Comparison of ENCODE assay signal across 9 mouse cellular contexts in the genomic region with DNA sequence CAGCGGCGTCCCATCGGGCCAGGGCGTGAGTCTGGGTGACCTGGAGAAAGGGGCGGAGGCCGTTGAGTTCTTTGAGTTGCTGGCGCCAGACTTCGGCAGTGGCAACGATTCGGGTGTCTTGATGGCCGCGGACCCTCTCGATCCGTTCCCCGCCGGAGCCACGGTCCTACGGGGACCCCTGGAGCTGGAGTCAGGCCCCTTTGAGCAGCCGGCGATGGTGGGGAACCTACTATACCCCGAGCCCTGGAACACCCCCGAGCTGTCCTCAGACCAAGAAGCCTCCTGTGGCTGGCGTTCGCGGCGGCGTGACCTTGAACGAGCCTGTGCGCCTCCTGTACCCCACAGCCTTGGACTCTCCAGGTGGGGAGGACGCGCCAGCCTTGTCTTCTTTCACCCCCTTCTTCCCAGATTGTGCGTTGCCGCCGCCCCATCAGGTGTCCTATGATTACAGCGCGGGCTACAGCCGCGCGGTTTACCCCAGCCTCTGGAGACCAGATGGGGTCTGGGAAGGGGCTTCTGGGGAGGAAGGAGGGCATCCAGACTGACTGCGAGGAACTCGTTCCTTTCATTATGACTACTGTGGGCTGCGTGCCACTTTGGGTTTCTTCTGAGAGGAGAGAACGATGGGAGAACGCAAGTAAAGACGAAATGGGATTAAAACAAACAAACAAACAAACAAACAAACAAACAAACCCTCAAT. TPM values are rescaled to one million over a fixed set of nuclear protein-coding genes. Genes with fewer than 3 reads are reported as not detected.
A peak's percentile ranks its signal among the peaks of the same experiment; 100 is the strongest.
DNase-seq lines count a peak whose midpoint lies in the region; ATAC-seq and TF ChIP-seq lines count a peak whose summit lies in the region.
"Had no signal": no experiment of that assay in that cellular context is flagged by ENCODE, and none has a peak within 500 bp of the region (broad histone marks: within the 10 kb centered on the region; RNA-seq: fewer than 3 reads in every experiment).

No protein-coding gene starts in this region.

- H3K36me3 ChIP-seq in embryonic facial prominence, embryonic 13.5 days: no peaks in the 10 kb centered on the region
- no peaks in the 10 kb centered on the region for H3K36me3 ChIP-seq in hindbrain, embryonic 16.5 days (ENCODE audit: control insufficient read depth, insufficient read depth, low read length)
- H3K36me3 ChIP-seq in midbrain, embryonic 16.5 days (ENCODE audit: control insufficient read depth, insufficient read depth, low read length): no peaks in the 10 kb centered on the region
- no peaks in the 10 kb centered on the region for H3K36me3 ChIP-seq in thymus, adult 2 months (ENCODE audit: control insufficient read depth, insufficient read depth, low read length)

- DNase-seq in heart, adult 11 months: peak; percentile 90
- DNase-seq in heart, adult 8-10 months (ENCODE audit: low spot score): no peak
- DNase-seq in ES-CJ7 (ENCODE audit: low read depth, low spot score): peak; percentile 17
- DNase-seq in left cerebral cortex, postnatal 10 days (ENCODE audit: extremely low spot score in 1 of 2, low spot score in 2 of 2): no peak
- no peak for DNase-seq in thymus, adult 2 months

- TF ChIP-seq CTCF in thymus, adult 2 months (IDR thresholded peaks at IDR 0.05; ENCODE audit: borderline replicate concordance, control insufficient read depth, extremely low read depth, insufficient read depth, low read length, poor library complexity): no peak

- ATAC-seq in embryonic facial prominence, embryonic 13.5 days (ENCODE audit: insufficient number of reproducible peaks, insufficient read depth, low FRiP score, low TSS enrichment, low read depth): 0 out of 2 replicates have a peak, but pooled peaks have one; percentile 4
- peak; percentile 41 for ATAC-seq in hindbrain, embryonic 16.5 days
- ATAC-seq in midbrain, embryonic 16.5 days: peak; percentile 30

- peak overlapping the region; percentile 73; the same call in 1 of the 2 replicates for H3K27ac ChIP-seq in embryonic facial prominence, embryonic 13.5 days
- H3K27ac ChIP-seq in hindbrain, embryonic 16.5 days (ENCODE audit: low read depth, low read length): peak overlapping the region; percentile 82
- H3K27ac ChIP-seq in midbrain, embryonic 16.5 days (ENCODE audit: low read length): peak overlapping the region; percentile 85
- H3K27ac ChIP-seq in thymus, adult 2 months (ENCODE audit: control insufficient read depth, insufficient read depth, low read length): no peak overlapping the region

- H3K27me3 ChIP-seq in embryonic facial prominence, embryonic 13.5 days: peaks cover 29% of the 10 kb centered on the region
- no peaks in the 10 kb centered on the region for H3K27me3 ChIP-seq in hindbrain, embryonic 16.5 days (replicated peaks; ENCODE audit: control insufficient read depth, insufficient read depth, low read length)
- H3K27me3 ChIP-seq in midbrain, embryonic 16.5 days (ENCODE audit: control insufficient read depth, insufficient read depth, low read depth, low read length): no peaks in the 10 kb centered on the region
- no peaks in the 10 kb centered on the region; the same call in 1 of the 2 replicates for H3K27me3 ChIP-seq in thymus, adult 2 months (ENCODE audit: control insufficient read depth, insufficient read depth, low read length)
- H3K27me3 ChIP-seq: CH12.LX had no signal

- 1% methylated on average over 45 of the region's 45 CpGs for WGBS in embryonic facial prominence, embryonic 13.5 days
- under 1% methylated on average over 41 of the region's 45 CpGs for WGBS in hindbrain, embryonic 16.5 days
- under 1% methylated on average over 43 of the region's 45 CpGs for WGBS in midbrain, embryonic 16.5 days
- 4% methylated on average over 45 of the region's 45 CpGs for WGBS in thymus, adult 2 months

- peak overlapping the region; percentile 67 for H3K4me3 ChIP-seq in embryonic facial prominence, embryonic 13.5 days
- peak overlapping the region; percentile 81 for H3K4me3 ChIP-seq in hindbrain, embryonic 16.5 days (ENCODE audit: low read length)
- H3K4me3 ChIP-seq in midbrain, embryonic 16.5 days (ENCODE audit: low read depth, low read length): peak overlapping the region; percentile 68
- H3K4me3 ChIP-seq in thymus, adult 2 months (ENCODE audit: control insufficient read depth, insufficient read depth, low read length): no peak overlapping the region

- H3K4me2 ChIP-seq in embryonic facial prominence, embryonic 13.5 days: peak overlapping the region; percentile 86
- H3K4me2 ChIP-seq in hindbrain, embryonic 16.5 days (ENCODE audit: low read length): peak overlapping the region; percentile 79
- H3K4me2 ChIP-seq in midbrain, embryonic 16.5 days (ENCODE audit: low read length): peak overlapping the region; percentile 83

- peak overlapping the region; percentile 77 for H3K9ac ChIP-seq in embryonic facial prominence, embryonic 13.5 days
- H3K9ac ChIP-seq in hindbrain, embryonic 16.5 days (ENCODE audit: low read depth, low read length): peak overlapping the region; percentile 92
- H3K9ac ChIP-seq in midbrain, embryonic 16.5 days (ENCODE audit: low read depth, low read length): peak overlapping the region; percentile 80

- no peaks in the 10 kb centered on the region for H3K9me3 ChIP-seq in embryonic facial prominence, embryonic 13.5 days
- no peaks in the 10 kb centered on the region for H3K9me3 ChIP-seq in hindbrain, embryonic 16.5 days (ENCODE audit: control insufficient read depth, low read length)
- H3K9me3 ChIP-seq in midbrain, embryonic 16.5 days (replicated peaks; ENCODE audit: control insufficient read depth, low read length, poor library complexity, severe bottlenecking): no peaks in the 10 kb centered on the region

- peaks cover 14% of the 10 kb centered on the region for H3K4me1 ChIP-seq in embryonic facial prominence, embryonic 13.5 days
- H3K4me1 ChIP-seq in hindbrain, embryonic 16.5 days (ENCODE audit: control insufficient read depth, insufficient read depth, low read depth, low read length): peaks cover 10% of the 10 kb centered on the region
- H3K4me1 ChIP-seq in midbrain, embryonic 16.5 days (ENCODE audit: control insufficient read depth, insufficient read depth, low read length): peaks cover 24% of the 10 kb centered on the region
- H3K4me1 ChIP-seq in thymus, adult 2 months (replicated peaks; ENCODE audit: control insufficient read depth, insufficient read depth, low read length): no peaks in the 10 kb centered on the region

- no peak for TF ChIP-seq POLR2A in thymus, adult 2 months (IDR thresholded peaks at IDR 0.05; ENCODE audit: control insufficient read depth, extremely low read depth, insufficient read depth, low read length, poor library complexity)

- intact Hi-C loops in left cerebral cortex, postnatal 10 days (cut with DNase I): loop anchor here (5.0 kb wide), 1 partner anchor 99 kb away; no protein-coding TSS in a partner anchor

RNA-seq across cellular contexts. Expression of a gene that starts 1.2 kb away (rescaled TPM):
- 1 to 10 TPM; 3.5 to 4.3 (median 4.1) TPM for total RNA-seq in heart, adult 8-10 months (2022)
- 7.8 and 9.0 TPM in 2 replicates for polyA plus RNA-seq in embryonic facial prominence, embryonic 13.5 days (2015; fragmentation: Nextera tagmentation; extraction: Ambion mirVana)
- 47.5 and 48.9 TPM in 2 replicates for polyA plus RNA-seq in hindbrain, embryonic 16.5 days (2015; fragmentation: Nextera tagmentation; extraction: Ambion mirVana)
- 28.0 and 33.6 TPM in 2 replicates for polyA plus RNA-seq in midbrain, embryonic 16.5 days (2015; fragmentation: Nextera tagmentation; extraction: Ambion mirVana)
- 10 to 100 TPM; 16.7 to 19.0 TPM for total RNA-seq in left cerebral cortex, postnatal 10 days (2021)
- polyA plus RNA-seq in thymus, adult 2 months (2012; rRNA removed): 1.6 and 2.0 TPM in 2 replicates
- total RNA-seq: CH12.LX had no signal

Comparison
In these comparisons a context has a peak if more than half of its experiments do, and no peak if none do; other contexts are left out.
1. DNase-seq: peak in heart, adult 11 months (single experiment) and ES-CJ7 (single experiment); none in heart, adult 8-10 months (single experiment), left cerebral cortex, postnatal 10 days (0 of 2) and thymus, adult 2 months (single experiment).
2. Peak in every context shown above with its lines, with median percentiles within 50 percentile points of each other: ATAC-seq, H3K4me2 ChIP-seq and H3K9ac ChIP-seq.